Mouse (Mus musculus) layer of hippocampus, adult 6 months (tissue): ENCODE results near the gene Olfr1220. TPM values are rescaled to one million over a fixed set of nuclear protein-coding genes. Genes with fewer than 3 reads are reported as not detected.

Experiments
- long read RNA-seq, 2 experiments: library from polyadenylated mRNA; unstranded; transcript quantifications; one replicate each; pipeline ENCODE4 v2.0.0; 2019 to 2020
- polyA plus RNA-seq: library from polyadenylated mRNA; unstranded; fragments of <200 nt; fragmentation: Nextera tagmentation; gene quantifications from 2 replicates; pipeline ENCODE4 v1.2.3, GENCODE M21; 2021

Gene Olfr1220
- polyA plus RNA-seq, result not detected in 2 replicates
- long read RNA-seq, experiment 1, result 0 reads
- long read RNA-seq, experiment 2, result 0 reads

GRCm38 (mm10) chr2:89106735-89107134 is at the start of gene Olfr1220:
Olfr1220 (minus strand) TSS chr2:89106835.

GRCm38 (mm10) chr2:89151460-89151859 is 44.8 kb upstream of the Olfr1220 start, which contains the start of gene Olfr1223:
Olfr1223 (minus strand) TSS chr2:89151560.

GRCm38 (mm10) chr2:89132954-89133353 is 26.3 kb upstream of the Olfr1220 start, which contains the start of gene Olfr1222:
Olfr1222 (minus strand) TSS chr2:89133054.

GRCm38 (mm10) chr2:89117183-89117582 is 10.5 kb upstream of the Olfr1220 start, which contains the start of gene Olfr1221:
Olfr1221 (minus strand) TSS chr2:89117283.

GRCm38 (mm10) chr2:89083413-89083812 is 23.2 kb downstream of the Olfr1220 start, which contains the start of gene Olfr1219:
Olfr1219 (minus strand) TSS chr2:89083513.

GRCm38 (mm10) chr2:89061087-89061486 is 45.5 kb downstream of the Olfr1220 start, which contains the start of gene Olfr1218:
Olfr1218 (minus strand) TSS chr2:89061187.

Other genes with a start within 250 kb of the Olfr1220 start
- not detected in 2 replicates for gene Olfr1206, start 243.6 kb downstream of the Olfr1220 start, polyA plus RNA-seq
- not detected in 2 replicates for gene Olfr1208, start 204.5 kb downstream of the Olfr1220 start, polyA plus RNA-seq
- not detected in 2 replicates for gene Olfr1209, start 191.7 kb downstream of the Olfr1220 start, polyA plus RNA-seq
- gene Olfr1211, start 168.7 kb downstream of the Olfr1220 start, polyA plus RNA-seq, result not detected in 2 replicates
- not detected in 2 replicates for gene Olfr1212, start 152.9 kb downstream of the Olfr1220 start, polyA plus RNA-seq
- not detected in 2 replicates for gene Gm13762, start 126.6 kb downstream of the Olfr1220 start, polyA plus RNA-seq
- gene Olfr1214, start 114.2 kb downstream of the Olfr1220 start, polyA plus RNA-seq, result not detected in 2 replicates
- gene Olfr1215, start 99.9 kb downstream of the Olfr1220 start, polyA plus RNA-seq, result not detected in 2 replicates
- gene Olfr1216, start 88.5 kb downstream of the Olfr1220 start, polyA plus RNA-seq, result not detected in 2 replicates
- not detected in 2 replicates for gene Olfr1217, start 74.8 kb downstream of the Olfr1220 start, polyA plus RNA-seq
- gene Olfr1218, start 45.6 kb downstream of the Olfr1220 start, polyA plus RNA-seq, result not detected in 2 replicates
- gene Olfr1219, start 23.3 kb downstream of the Olfr1220 start, polyA plus RNA-seq, result not detected in 2 replicates
- not detected in 2 replicates for gene Olfr1221, start 10.4 kb upstream of the Olfr1220 start, polyA plus RNA-seq
- not detected in 2 replicates for gene Olfr1222, start 26.2 kb upstream of the Olfr1220 start, polyA plus RNA-seq
- not detected in 2 replicates for gene Olfr1223, start 44.7 kb upstream of the Olfr1220 start, polyA plus RNA-seq
- gene Olfr1224-ps1, start 57.3 kb upstream of the Olfr1220 start, polyA plus RNA-seq, result not detected in 2 replicates
- not detected in 2 replicates for gene Olfr1225, start 67.8 kb upstream of the Olfr1220 start, polyA plus RNA-seq
- not detected in 2 replicates for gene Olfr1226, start 93.2 kb upstream of the Olfr1220 start, polyA plus RNA-seq
- not detected in 2 replicates for gene Olfr1228, start 147.2 kb upstream of the Olfr1220 start, polyA plus RNA-seq
- not detected in 2 replicates for gene Olfr1229, start 181.2 kb upstream of the Olfr1220 start, polyA plus RNA-seq
- gene Olfr1230, start 190.4 kb upstream of the Olfr1220 start, polyA plus RNA-seq, result not detected in 2 replicates
- gene Olfr1231, start 200.2 kb upstream of the Olfr1220 start, polyA plus RNA-seq, result not detected in 2 replicates
- not detected in 2 replicates for gene Olfr1232, start 222.8 kb upstream of the Olfr1220 start, polyA plus RNA-seq
- gene Olfr1233, start 235.6 kb upstream of the Olfr1220 start, polyA plus RNA-seq, result not detected in 2 replicates